Mouse (Mus musculus): ENCODE measurements around the gene Dag1. TPM values are rescaled to one million over a fixed set of nuclear protein-coding genes. Genes with fewer than 3 reads are reported as not detected.

The Dag1 gene
- polyA plus RNA-seq, 1 experiment = 116 TPM

GRCm38 (mm10) chr9:108305170-108305569, 41.4 kb upstream of the Dag1 start:
- H3K4me3 ChIP-seq (ENCODE audit: low read depth, low read length) = peak overlapping the region; percentile 97
- TF ChIP-seq EP300 (IDR thresholded peaks at IDR 0.05; ENCODE audit: insufficient read depth, low read depth, low read length) (no peak), POLR2A (IDR thresholded peaks at IDR 0.05; ENCODE audit: insufficient read depth, low read length) (no peak), CTCF (IDR thresholded peaks at IDR 0.05; ENCODE audit: low read depth, low read length) (no peak)
- H3K4me1 ChIP-seq (ENCODE audit: control insufficient read depth, insufficient read depth, low read length) = no peaks in the 10 kb centered on the region
- no peaks in the 10 kb centered on the region for H3K9me3 ChIP-seq (replicated peaks; ENCODE audit: control insufficient read depth, insufficient read depth, low read length, poor library complexity, severe bottlenecking)
- no peaks in the 10 kb centered on the region for H3K27me3 ChIP-seq (ENCODE audit: control insufficient read depth, insufficient read depth, low read length, poor library complexity, severe bottlenecking)
- peaks cover 9% of the 10 kb centered on the region for H3K36me3 ChIP-seq (ENCODE audit: control insufficient read depth, insufficient read depth, low read length, poor library complexity, severe bottlenecking)
- peak overlapping the region; percentile 33; the same call in 1 of the 2 replicates for H3K27ac ChIP-seq (ENCODE audit: insufficient read depth, low read length)
- H3K9ac ChIP-seq (ENCODE audit: low read depth, poor library complexity, severe bottlenecking) = peak overlapping the region; percentile 64

- Histone ChIP-seq H3K4me1 (ENCODE audit: control insufficient read depth, insufficient read depth, low read length) (no peaks in the 10 kb centered on the region), H3K4me3 (ENCODE audit: low read depth, low read length) (no peak overlapping the region), H3K9ac (ENCODE audit: low read depth, poor library complexity, severe bottlenecking) (peak overlapping the region; percentile 64; the same call in 1 of the 2 replicates), H3K9me3 (replicated peaks; ENCODE audit: control insufficient read depth, insufficient read depth, low read length, poor library complexity, severe bottlenecking) (no peaks in the 10 kb centered on the region), H3K27ac (ENCODE audit: insufficient read depth, low read length) (no peak overlapping the region), H3K36me3 (ENCODE audit: control insufficient read depth, insufficient read depth, low read length, poor library complexity, severe bottlenecking) (peaks cover 10% of the 10 kb centered on the region), H3K27me3 (ENCODE audit: control insufficient read depth, insufficient read depth, low read length, poor library complexity, severe bottlenecking) (no peaks in the 10 kb centered on the region)
- no peak for TF ChIP-seq EP300 (IDR thresholded peaks at IDR 0.05; ENCODE audit: insufficient read depth, low read depth, low read length)
- no peak for TF ChIP-seq POLR2A (IDR thresholded peaks at IDR 0.05; ENCODE audit: insufficient read depth, low read length)
- no peak for TF ChIP-seq CTCF (IDR thresholded peaks at IDR 0.05; ENCODE audit: low read depth, low read length)
Measured at GRCm38 (mm10) chr9:108304716-108305115, 41.0 kb upstream of the Dag1 start.

GRCm38 (mm10) chr9:108301853-108302252, 38.1 kb upstream of the Dag1 start:
- Histone ChIP-seq H3K4me3 (ENCODE audit: low read depth, low read length) (no peak overlapping the region), H3K9ac (ENCODE audit: low read depth, poor library complexity, severe bottlenecking) (no peak overlapping the region), H3K9me3 (replicated peaks; ENCODE audit: control insufficient read depth, insufficient read depth, low read length, poor library complexity, severe bottlenecking) (no peaks in the 10 kb centered on the region), H3K4me1 (ENCODE audit: control insufficient read depth, insufficient read depth, low read length) (no peaks in the 10 kb centered on the region), H3K27me3 (ENCODE audit: control insufficient read depth, insufficient read depth, low read length, poor library complexity, severe bottlenecking) (no peaks in the 10 kb centered on the region), H3K36me3 (ENCODE audit: control insufficient read depth, insufficient read depth, low read length, poor library complexity, severe bottlenecking) (peaks cover 17% of the 10 kb centered on the region), H3K27ac (ENCODE audit: insufficient read depth, low read length) (no peak overlapping the region)
- no peak for TF ChIP-seq EP300 (IDR thresholded peaks at IDR 0.05; ENCODE audit: insufficient read depth, low read depth, low read length)
- TF ChIP-seq CTCF (IDR thresholded peaks at IDR 0.05; ENCODE audit: low read depth, low read length) = no peak
- TF ChIP-seq POLR2A (IDR thresholded peaks at IDR 0.05; ENCODE audit: insufficient read depth, low read length) = no peak

- Histone ChIP-seq H3K9ac (ENCODE audit: low read depth, poor library complexity, severe bottlenecking) (peak within 1 kb of the TSS; percentile 4), H3K9me3 (replicated peaks; ENCODE audit: control insufficient read depth, insufficient read depth, low read length, poor library complexity, severe bottlenecking) (no peaks in the 10 kb centered on the region), H3K36me3 (ENCODE audit: control insufficient read depth, insufficient read depth, low read length, poor library complexity, severe bottlenecking) (peaks cover 17% of the 10 kb centered on the region), H3K4me1 (ENCODE audit: control insufficient read depth, insufficient read depth, low read length) (peaks cover 2% of the 10 kb centered on the region), H3K27ac (ENCODE audit: insufficient read depth, low read length) (peak within 1 kb of the TSS; percentile 89), H3K27me3 (ENCODE audit: control insufficient read depth, insufficient read depth, low read length, poor library complexity, severe bottlenecking) (no peaks in the 10 kb centered on the region), H3K4me3 (ENCODE audit: low read depth, low read length) (peak within 1 kb of the TSS; percentile 70)
- TF ChIP-seq EP300 (IDR thresholded peaks at IDR 0.05; ENCODE audit: insufficient read depth, low read depth, low read length) (0 out of 2 replicates have a peak, but pooled peaks have one; percentile 65), CTCF (IDR thresholded peaks at IDR 0.05; ENCODE audit: low read depth, low read length) (no peak), POLR2A (IDR thresholded peaks at IDR 0.05; ENCODE audit: insufficient read depth, low read length) (peak; percentile 27)
Measured at GRCm38 (mm10) chr9:108296453-108297355, 32.9 kb upstream of the Dag1 start, which contains the start of gene Amt. Gene Amt, plus strand, starts transcription at chr9:108296853.

- Histone ChIP-seq H3K9ac (ENCODE audit: low read depth, poor library complexity, severe bottlenecking) (no peak overlapping the region), H3K27ac (ENCODE audit: insufficient read depth, low read length) (no peak overlapping the region), H3K27me3 (ENCODE audit: control insufficient read depth, insufficient read depth, low read length, poor library complexity, severe bottlenecking) (no peaks in the 10 kb centered on the region), H3K4me3 (ENCODE audit: low read depth, low read length) (peak overlapping the region; percentile 29), H3K4me1 (ENCODE audit: control insufficient read depth, insufficient read depth, low read length) (peaks cover 2% of the 10 kb centered on the region), H3K36me3 (ENCODE audit: control insufficient read depth, insufficient read depth, low read length, poor library complexity, severe bottlenecking) (no peaks in the 10 kb centered on the region), H3K9me3 (replicated peaks; ENCODE audit: control insufficient read depth, insufficient read depth, low read length, poor library complexity, severe bottlenecking) (no peaks in the 10 kb centered on the region)
- TF ChIP-seq CTCF (IDR thresholded peaks at IDR 0.05; ENCODE audit: low read depth, low read length) (no peak), POLR2A (IDR thresholded peaks at IDR 0.05; ENCODE audit: insufficient read depth, low read length) (no peak), EP300 (IDR thresholded peaks at IDR 0.05; ENCODE audit: insufficient read depth, low read depth, low read length) (no peak)
Measured at GRCm38 (mm10) chr9:108290773-108291172, 27.0 kb upstream of the Dag1 start.
